Mouse (Mus musculus) frontal cortex, adult (tissue): ENCODE measurements at regions not wholly inside any gene's neighbourhood (a gene's known extent, or its start where the extent isn't known, plus 50 kb on each side); places are given as distances from the start of the nearest gene placed in this dataset.
A peak's percentile ranks its signal among the peaks of the same experiment; 100 is the strongest.
"Not testable (repeated sequence)": the region's sequence is repeated elsewhere in the genome, so short reads cannot be mapped to it uniquely, and the experiment has no call there.

ENCODE experiments used
- ATAC-seq: cut with Nextera tagmentation; 2 replicates; pipeline ENCODE4 v1.9.2; 2017; ENCODE audit warnings: mild to moderate bottlenecking, moderate library complexity, mixed read lengths; ENCODE audit not compliant: low TSS enrichment

GRCm38 (mm10) chr2:8877855-8878254, 1003.2 kb upstream of the 4930412O13Rik start:
- no peak for ATAC-seq

- peak; percentile 57; the same call in 1 of the 2 replicates for ATAC-seq
Measured at GRCm38 (mm10) chr2:8912417-8912816, 968.6 kb upstream of the 4930412O13Rik start.

- no peak for ATAC-seq
Measured at GRCm38 (mm10) chr2:8924856-8925255, 956.2 kb upstream of the 4930412O13Rik start.

DNA sequence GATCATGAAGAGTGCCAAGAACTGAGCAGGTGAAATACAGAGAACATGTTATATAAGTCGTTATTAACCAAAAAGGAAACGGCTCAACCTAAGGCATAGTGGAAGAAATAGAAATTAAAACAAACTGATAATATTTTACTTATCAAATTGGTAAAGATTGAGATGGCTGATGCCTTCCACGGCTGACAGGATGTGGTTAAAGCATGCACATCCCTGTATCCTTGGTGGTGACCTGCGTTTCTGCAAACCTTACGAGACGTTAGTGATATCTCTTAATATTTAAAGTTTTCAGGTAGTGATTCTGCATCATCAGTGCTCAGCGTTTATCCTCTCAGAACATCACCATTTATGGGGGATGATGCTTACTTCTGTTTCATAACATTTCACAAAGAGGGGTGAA, 939.5 kb upstream of the 4930412O13Rik start:
- ATAC-seq: no peak

DNA sequence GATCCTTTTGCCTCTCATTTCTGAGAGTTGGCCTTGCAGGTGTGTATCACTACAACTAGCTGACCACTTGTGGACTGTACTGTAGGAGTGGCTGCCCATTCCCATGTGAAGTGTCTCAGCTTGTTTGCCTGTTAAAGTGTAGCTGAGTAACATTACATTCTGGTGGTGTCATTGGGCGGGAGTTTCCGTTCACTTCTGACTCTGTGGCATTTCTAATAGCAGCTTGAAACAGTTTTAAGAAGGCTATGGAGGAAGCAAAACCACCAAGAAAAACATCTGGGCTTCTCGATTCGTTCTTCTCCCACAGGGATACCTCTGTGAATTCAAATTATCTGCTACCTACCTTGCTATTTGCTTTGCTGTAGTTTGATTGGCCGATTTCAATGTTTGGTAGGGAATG, 922.1 kb upstream of the 4930412O13Rik start:
- ATAC-seq: no peak

DNA sequence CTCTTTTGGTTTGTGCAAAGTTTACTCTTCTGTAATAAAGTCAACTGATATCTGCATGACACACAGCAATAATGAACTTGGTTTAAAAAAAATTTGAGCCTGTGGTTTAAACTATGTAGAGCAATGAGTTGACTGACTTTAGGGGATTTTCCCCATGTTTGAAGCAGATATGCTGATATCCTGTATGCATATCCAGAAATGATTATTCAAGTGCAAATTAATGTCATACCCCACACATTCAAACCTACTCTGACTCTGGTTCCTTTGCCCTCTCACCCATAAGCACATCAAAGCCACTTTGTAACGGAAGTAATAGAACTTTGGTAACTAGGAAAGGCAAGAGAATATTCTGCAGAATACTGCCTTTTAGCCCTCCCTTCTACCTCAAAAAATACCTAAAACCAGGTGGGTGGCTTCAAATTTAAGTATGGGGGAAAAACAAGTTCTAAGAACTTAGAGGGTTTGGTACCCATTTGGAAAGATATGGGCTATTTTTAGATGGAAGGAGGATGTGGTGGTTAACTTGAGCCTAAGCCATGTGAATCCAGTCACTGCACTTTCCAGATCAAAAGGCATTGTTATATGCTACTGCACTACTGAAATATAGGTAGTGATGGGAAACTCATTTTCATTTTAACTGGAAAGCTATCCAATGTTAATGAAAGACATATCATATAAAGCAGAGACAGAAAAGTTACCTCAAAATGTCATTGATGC, 915.9 kb upstream of the 4930412O13Rik start:
- no peak for ATAC-seq

- ATAC-seq: no peak
Measured at GRCm38 (mm10) chr2:8975635-8976034, 905.4 kb upstream of the 4930412O13Rik start.

DNA sequence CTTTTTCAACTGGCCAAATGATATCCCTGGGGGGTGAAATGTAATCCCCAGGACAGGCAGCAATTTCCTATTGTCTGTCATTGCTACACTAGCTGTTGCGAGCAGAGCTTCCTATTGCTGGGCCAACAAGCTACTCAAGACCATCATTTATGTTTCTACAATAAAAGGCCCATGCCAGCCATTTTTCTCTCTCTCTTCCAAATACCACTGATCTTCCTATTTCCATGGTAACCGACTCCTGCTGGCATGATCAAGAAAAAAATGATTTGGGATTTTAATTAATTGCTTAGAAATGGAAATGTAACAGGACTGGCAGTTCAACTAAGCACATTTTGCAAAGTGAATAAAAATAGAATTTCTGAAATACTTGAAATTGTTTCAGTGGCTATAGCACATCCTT, 868.7 kb upstream of the 4930412O13Rik start:
- no peak for ATAC-seq

GRCm38 (mm10) chr2:9033079-9033478, 848.0 kb upstream of the 4930412O13Rik start:
- ATAC-seq: no peak

DNA sequence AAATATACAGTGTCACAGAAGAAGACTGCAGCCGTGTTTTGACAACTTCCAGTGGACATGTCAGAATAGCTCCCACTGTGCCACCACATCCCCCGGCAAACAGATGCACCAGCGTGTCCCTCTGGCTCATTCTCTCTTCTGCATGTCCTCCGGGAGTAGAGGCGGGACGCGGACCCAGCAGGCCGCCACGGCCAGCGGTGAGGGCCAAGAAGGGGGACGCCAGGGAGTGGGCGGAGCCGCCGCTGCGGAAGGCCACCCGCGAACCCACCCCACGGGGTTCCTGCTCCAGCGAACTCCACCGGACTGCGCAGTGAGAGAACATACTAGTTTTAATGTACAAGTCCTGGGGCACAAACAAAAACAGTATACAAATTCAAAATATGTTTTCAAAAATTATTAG, 838.7 kb upstream of the 4930412O13Rik start:
- not testable (repeated sequence) for ATAC-seq

DNA sequence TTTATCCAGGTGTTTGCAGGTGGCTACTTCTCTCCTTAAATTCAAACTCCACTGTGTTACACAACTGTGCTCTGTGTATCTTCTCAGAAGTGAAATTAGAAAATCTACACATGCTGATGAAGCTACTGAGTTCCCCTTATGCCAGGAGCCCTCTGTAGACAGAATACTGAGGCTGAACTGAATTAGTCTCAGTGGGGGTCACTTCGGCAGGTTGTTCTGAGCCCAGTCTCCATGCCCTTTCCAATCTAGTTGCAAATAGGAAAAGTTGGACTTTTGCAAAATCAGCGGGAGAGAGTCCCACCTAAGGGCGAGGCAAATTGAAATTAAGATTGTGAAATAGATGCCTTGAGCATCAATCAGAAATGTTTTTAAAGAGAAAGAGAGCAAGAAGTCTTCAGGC, 833.1 kb upstream of the 4930412O13Rik start:
- ATAC-seq: no peak

DNA sequence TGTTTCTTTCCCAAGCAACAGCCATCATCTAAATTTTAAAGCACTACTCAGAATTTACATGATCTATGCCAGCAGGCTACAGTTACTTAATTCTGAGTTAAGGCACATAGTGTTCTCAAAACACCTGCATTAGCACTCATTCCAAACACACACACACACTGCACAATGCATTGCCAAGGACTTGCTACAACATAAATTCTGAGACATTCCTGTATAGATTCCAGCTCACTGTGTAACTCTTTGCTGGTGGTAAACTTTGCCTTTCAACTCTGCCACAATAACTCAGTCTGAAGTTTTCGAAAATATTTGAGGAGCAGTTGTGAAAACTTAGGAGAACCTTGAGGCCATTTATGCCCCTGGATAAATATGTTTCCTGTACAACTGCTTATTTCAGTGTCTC, 807.2 kb upstream of the 4930412O13Rik start:
- ATAC-seq: no peak

DNA sequence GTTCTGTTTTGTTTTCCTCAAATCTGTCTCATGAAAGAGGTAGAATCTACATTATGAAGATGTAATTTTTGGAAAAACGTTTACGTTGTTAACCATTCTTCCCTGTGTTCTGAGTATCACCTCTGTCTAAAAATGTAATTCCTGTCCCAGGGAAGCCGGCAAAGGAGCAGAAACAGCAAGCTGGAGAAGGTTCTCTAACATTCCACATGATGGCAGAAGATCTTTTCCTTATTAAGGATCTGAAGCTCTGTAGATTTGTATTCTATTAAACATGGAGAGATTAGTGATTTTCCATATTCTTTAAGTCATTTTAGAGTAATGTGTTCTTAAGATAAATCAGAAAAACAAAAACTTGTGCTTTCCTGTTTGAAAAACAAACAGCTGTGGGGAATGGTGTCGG, 802.9 kb upstream of the 4930412O13Rik start:
- ATAC-seq: no peak

- ATAC-seq: no peak
Measured at GRCm38 (mm10) chr2:9081746-9082145, 799.3 kb upstream of the 4930412O13Rik start.

DNA sequence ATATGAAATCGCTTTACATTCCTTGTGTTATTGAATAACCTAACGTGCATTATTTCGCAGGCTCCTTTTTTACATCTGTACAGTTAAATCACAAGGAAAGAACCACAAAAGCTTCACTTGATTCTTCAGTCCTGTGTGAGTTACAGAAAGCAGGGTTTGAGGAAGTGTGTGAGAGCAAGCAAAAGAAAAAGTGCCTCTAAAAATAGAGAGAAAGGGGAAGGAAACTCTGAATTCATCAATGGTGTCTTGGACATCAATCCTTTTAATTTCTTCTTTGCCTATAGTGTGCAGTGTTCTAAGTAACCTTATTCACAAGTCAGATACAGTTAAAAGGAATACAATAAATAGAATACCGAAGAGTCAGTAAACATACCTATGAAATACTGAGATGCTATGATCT, 785.7 kb upstream of the 4930412O13Rik start:
- no peak for ATAC-seq

DNA sequence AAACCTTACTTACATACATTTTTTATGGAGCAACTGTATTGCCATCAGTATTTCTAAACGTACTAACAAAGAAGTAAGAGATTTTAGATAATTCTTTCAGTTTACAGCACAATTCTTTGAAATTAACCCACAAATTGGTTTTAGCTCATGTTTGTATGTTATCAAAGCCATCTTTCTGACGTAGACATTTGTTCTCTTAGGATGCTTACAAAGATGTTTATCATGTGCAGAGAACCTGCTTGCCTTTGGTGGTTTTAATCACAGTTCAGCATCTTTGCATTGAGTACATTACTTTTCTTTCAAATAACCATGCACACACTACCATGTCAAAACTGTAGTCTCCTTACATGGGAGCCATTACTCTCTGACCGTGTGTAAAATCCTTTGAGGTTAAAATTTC, 764.4 kb upstream of the 4930412O13Rik start:
- no peak for ATAC-seq

DNA sequence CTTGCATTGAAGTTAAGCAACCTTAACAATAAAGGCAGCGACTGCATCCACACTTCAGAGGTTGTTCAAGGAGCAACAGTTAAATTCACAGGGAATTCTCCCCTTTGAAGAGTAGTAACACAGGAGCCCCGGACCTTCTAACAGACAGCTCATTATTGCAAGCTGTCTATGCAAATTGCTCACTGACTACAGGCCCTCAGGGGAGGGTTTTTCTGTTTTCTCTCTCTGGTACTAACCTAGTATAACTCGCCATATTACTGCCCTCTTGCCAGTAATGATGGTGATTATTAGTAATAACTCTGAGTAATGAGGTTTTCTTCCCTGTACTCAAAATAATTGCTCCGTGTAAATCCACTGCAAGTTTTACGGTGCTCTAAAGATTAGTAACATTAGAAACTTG, 763.5 kb upstream of the 4930412O13Rik start:
- ATAC-seq: no peak

DNA sequence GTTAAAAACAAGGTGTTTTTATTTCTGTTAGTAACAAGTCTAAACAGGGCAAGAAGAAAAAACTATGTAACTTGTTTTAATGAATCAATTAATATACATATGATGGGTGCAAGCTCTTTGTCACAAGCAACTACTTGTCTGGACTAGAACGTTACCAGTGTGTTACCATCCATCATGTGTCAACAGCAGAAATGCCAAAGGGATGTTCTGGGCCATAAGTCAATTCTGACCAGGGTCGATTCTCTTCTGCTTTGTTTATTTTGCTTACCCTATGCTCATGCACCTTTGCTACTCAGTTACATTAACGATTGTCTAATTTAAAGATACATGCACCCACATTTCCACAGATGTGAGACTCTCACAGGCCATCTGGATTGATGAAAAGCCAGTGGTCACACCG, 744.1 kb upstream of the 4930412O13Rik start:
- ATAC-seq: no peak

DNA sequence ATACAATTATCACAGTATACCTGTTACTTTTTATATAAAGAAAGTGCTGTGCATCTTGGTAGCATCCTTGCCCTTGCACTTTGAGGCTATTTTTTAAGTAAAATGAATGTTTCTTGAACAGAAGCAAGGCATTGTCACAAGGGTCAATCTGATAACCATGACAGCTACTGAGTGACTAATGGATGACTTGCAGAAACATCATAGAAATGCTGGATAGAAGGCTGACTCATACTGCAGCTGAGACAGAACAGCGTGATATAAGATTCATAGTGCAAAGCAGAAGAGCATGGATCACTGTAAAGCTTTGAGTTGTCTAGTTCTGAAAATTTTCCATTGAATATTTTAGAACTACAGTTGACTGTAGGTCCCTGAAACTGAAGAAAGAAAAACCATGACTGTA, 739.6 kb upstream of the 4930412O13Rik start:
- ATAC-seq: no peak

DNA sequence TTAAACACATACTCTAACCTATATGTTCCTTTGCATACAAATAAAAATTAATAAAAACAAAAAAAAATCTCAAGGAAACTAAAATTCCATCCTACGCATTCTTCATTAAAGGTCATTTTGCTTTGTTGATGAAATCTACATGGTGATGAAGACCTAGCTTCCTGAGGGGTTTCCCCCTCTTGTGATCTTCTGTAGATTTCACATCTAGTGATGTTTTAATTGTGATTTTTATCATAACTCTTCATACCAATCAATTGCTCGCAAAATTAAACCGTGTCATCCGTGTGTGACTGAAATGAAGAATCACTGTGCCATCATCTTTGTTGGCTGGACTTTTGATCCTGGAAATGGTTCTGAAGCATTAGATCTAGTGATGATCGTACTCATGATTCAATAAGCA, 725.4 kb upstream of the 4930412O13Rik start:
- ATAC-seq: no peak

- no peak for ATAC-seq
Measured at GRCm38 (mm10) chr2:9160181-9160580, 720.9 kb upstream of the 4930412O13Rik start.

DNA sequence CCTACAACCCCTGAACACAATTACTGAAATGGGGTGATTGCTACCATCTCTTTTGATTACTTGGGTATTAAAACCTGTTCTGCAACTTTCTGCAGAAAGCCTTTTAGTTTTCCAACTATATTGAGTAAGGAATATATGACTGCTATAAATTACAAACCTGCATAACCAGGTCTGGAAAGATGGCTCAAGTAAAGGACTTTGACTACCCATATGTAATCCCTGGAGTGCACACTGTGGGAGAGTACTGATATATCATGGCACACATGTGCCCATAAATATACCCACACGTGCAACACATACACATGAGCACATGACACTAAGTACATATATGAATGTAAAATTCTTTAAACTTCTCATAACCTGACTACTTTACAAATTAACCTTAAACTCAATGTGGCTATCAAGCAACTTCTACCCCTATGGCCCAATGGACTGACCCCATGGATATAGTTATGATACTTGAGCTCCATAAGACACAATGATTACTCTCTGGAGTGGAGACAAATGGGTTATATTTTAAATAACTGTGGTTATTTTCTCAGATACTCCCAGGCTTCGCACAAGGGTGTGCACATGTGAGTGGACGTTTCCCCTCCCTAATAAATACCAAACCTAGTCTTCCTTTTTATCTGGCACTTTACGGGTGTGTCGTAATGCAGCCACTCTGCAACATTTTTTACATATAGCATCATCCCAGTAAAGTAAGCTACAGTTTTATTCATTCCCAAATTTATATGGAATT, 717.1 kb upstream of the 4930412O13Rik start:
- ATAC-seq: no peak

DNA sequence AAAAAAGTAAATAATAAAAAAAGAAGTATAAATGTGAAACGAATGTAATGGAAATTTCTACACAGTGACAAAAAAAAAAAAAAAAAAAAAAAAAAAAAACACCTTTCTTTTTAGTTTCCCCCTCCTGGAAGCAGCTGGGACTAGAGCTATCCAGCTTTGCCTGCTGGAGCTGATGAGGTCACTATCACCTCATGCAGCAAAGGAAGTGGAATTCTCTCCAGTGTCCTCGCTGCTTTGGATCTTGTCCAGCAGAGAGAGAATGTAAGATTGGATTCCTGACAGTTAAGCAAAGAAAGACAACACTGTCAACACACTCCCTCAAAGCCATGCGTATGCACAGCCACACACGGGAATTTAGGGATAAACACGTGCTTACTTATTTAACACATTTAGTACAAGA, 698.9 kb upstream of the 4930412O13Rik start:
- ATAC-seq: no peak

DNA sequence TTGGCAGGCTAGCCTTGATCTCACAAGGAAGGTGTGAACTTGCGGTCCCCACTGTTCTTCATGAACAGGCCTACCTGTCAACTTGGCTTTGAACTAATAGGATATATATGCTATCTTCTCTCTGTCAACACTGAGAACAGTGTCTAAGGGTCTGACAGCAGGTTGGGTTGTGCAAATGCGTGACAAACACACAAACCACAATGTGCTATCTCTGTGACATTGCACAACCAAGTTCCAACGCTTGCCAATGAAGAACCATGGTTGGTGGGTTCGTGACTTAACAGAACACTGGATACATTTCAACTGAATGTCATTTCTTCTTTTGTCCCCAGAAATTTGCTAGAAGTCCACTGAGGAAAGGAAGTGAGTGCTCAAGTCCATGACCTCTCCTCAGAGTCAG, 696.8 kb upstream of the 4930412O13Rik start:
- no peak for ATAC-seq
